Mouse (Mus musculus) CD4-positive, CD25-positive, alpha-beta regulatory T cell (primary cell): Measurements from ENCODE around the gene Sult2a2. TPM values are rescaled to one million over a fixed set of nuclear protein-coding genes. Genes with fewer than 3 reads are reported as not detected.

Experiments used
- polyA plus RNA-seq: library from polyadenylated mRNA; unstranded; fragments of 100-300 nt; shearing (Covaris generic); gene quantifications from one replicate; pipeline ENCODE4 v1.2.1, GENCODE M21; 2017

The Sult2a2 gene
- polyA plus RNA-seq: not detected

DNA sequence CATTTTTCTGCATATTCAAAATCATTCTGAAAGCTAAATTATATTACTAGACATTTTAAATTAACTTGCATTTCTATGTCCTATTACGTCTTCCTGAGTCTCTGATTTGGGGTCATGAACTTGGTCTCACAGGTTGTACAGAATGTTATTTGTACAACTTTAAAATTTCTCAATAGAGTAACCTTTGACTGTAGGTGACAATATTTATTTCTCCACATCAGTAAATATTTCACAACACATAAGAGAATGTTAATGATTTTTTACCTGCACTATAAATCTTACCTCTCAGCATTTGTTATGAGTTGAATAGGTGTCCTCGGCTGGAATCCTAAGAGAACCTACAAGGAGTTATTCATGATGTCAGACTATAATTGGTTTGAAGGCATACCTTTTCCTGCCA, at the start of gene Sult2a2:
Gene Sult2a2, plus strand, starts transcription at position 301 of the 400 bp plus-strand sequence.

Other genes starting within 250 kb of the Sult2a2 start
- not detected for gene Bsph2, start 162.4 kb upstream of the Sult2a2 start, polyA plus RNA-seq
- not detected for gene Sult2a5, start 109.5 kb upstream of the Sult2a2 start, polyA plus RNA-seq
- gene Sult2a1, start 103.9 kb downstream of the Sult2a2 start, polyA plus RNA-seq: not detected